Mouse (Mus musculus) right cerebral cortex, postnatal 10 days (tissue): Measurements from ENCODE around the gene Htra3.

Source experiments
- DNase-seq, 2 experiments: peaks; one replicate each; pipeline ENCODE4 v3.0.0; 2021; ENCODE audit warnings: low spot score in 2 of 2

Htra3 gene

DNA sequence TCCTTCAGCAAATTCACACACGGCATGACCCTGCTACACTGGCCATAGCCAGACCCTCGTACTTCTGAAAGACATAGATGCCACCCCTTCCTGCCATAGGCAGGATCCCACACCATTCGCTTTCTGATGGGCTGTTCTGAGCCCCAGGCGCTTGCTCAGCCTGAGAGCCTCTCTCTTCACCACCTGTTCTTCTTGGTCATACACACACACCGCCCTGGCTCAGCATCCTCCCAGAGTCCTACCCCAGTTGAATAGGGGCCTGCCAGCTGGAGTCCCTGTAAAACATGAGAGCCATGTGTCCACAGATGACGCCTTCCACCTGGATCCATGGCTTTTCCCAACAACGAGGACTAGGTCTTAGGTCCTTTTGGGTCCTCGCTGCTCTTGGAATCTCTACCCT is 66.9 kb downstream of the Htra3 start:
- DNase-seq, result no peak

GRCm38 (mm10) chr5:35611900-35612299 is 67.7 kb downstream of the Htra3 start:
- no peak for DNase-seq

GRCm38 (mm10) chr5:35611170-35611569 is 68.4 kb downstream of the Htra3 start:
- DNase-seq, result no peak

- DNase-seq, result no peak
Measured at GRCm38 (mm10) chr5:35610381-35610780, 69.2 kb downstream of the Htra3 start.

GRCm38 (mm10) chr5:35609971-35610370 is 69.6 kb downstream of the Htra3 start:
- DNase-seq, result no peak

DNA sequence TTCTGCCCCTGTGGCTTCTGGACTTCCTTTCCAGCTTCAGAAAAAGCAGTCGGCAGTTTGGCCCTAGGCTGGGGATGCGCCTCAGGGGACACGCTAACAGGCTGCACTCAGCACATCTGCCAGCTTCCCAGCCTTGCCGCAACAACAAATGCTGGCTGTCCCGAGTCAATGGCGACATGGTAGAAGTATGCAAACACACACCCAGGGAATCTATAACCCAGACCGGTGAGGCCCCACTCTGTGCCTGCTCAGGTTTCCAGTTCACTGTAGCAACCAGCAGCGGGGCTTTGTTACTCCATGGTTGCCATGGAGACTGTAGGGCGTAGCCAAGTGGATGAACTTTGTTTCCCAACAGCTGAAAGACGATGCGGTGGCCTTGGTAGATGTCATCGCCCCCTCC is 70.2 kb downstream of the Htra3 start:
- peak; percentile 44 to 55 for DNase-seq

DNA sequence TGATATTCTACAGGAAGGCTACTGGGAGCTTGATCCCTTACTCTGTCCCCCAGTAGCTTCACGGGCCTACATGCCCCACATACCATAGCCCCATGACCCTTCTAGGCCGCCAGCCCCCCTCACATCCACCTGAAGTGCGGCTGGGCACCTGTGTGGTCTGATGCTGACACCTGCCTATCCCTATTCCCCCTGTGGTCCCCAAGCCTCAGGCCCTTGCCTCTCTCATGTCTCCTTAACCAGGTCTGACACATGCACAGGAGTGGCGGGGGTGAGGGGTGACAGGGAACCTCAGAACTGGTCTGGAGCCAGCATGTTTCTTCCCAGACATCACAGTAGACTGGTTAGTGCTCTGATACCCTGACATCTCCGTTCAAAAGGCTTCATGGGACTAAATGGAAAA is 71.0 kb downstream of the Htra3 start:
- no peak for DNase-seq

GRCm38 (mm10) chr5:35607784-35608183 is 71.8 kb downstream of the Htra3 start:
- DNase-seq, result peak; percentile 52 to 70

DNA sequence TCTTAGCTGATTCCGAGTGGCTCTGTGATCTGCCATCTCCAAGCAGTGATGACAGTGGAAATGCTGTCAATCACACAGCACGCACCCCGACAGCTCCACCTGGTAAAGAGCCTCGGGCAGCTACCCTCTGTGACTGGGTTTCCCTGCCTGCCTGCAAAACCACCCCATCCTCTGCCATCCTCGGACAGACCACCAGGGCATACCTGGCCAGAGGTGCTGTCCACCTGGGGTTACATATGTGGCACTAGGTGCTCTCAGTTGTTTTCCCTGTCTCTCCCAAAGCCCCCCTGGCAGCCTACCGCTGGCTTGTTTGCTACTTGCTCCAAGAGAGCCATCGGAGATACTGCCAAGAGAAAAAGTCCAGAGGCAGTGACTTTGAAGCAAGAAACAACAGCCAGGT is 72.8 kb downstream of the Htra3 start:
- DNase-seq, result no peak

GRCm38 (mm10) chr5:35605355-35605754 is 74.2 kb downstream of the Htra3 start:
- no peak for DNase-seq
